Mouse (Mus musculus) testis, postnatal 14 days (tissue): ENCODE measurements at regions not wholly inside any gene's neighbourhood (a gene's known extent, or its start where the extent isn't known, plus 50 kb on each side); places are given as distances from the start of the nearest gene placed in this dataset.

Experiments
- DNase-seq: peaks from one replicate; pipeline ENCODE4 v3.0.0; 2021; ENCODE audit warnings: low spot score

DNA sequence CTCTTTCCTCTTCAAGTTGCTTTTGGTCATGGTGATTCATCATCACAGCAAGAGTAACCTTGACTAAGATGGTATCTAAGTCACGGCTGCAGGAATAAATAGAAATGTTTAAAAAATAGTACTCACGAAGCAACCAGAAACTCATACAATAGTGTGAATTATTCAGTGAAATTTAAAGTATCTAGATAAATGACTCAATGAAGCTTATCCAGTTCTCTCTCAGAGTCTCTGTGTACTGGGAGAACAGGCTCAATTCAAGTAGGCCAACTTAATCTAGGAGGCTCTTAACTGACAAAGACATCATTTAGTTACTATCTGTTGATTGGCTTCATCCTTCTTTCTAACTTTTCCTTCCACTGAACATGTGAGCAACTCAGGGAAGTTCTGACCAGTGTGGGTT lies 175.5 kb upstream of the Pcdh15 start:
- DNase-seq = no peak

GRCm38 (mm10) chr10:72956957-72957356 lies 142.2 kb upstream of the Pcdh15 start:
- no peak for DNase-seq

GRCm38 (mm10) chr10:72960051-72960450 lies 139.1 kb upstream of the Pcdh15 start:
- peak; percentile 79 for DNase-seq

- DNase-seq = no peak
These were observed 117.8 kb upstream of the Pcdh15 start for GRCm38 (mm10) chr10:72981359-72981758.

- DNase-seq = no peak
These were observed 110.8 kb upstream of the Pcdh15 start for GRCm38 (mm10) chr10:72988355-72988754.

DNA sequence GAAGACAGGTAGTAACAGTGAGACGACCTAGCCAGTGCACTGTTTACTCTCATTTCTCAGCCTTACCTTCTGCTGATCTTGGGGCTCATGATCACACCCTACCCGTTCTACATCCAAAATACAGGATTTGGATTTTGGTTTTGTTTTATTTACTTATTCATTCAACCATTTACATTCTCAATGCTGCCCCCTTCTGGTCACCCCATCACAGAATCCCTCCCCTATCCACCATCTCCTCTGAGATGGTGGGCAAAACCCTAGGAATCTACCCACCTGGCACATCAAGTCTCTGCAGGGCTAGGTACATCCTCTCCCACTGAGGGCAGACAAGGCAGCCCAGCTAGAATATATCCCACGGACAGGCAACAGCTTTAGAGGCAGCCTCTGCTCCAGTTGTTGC lies 88.2 kb upstream of the Pcdh15 start:
- DNase-seq = no peak

- DNase-seq = peak; percentile 4
These were observed 87.3 kb upstream of the Pcdh15 start for GRCm38 (mm10) chr10:73011874-73012273.

GRCm38 (mm10) chr10:73037476-73037875 lies 61.7 kb upstream of the Pcdh15 start:
- no peak for DNase-seq

DNA sequence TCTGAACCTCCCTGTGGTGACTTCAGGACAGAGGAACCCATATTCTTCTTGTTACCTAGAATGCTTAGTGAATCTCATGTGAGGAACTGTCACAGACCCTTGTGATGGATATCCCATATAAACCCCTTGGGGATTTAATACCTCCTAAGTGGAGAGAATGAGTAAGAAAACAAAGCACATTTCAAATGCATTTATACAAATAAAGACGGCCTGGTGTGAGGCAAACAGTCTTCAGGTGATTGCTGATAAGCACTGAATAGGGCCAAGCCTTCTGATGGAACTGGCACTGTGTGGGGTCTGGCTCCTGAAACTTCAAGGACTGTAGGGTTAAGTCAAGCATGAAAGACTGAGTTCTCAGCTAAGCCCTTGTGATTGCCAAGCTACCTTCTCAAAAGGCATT lies 59.6 kb upstream of the Pcdh15 start:
- DNase-seq = no peak
